8 mouse cellular contexts compared by ENCODE assay signal in genomic region chr11:98942923-98943641, GRCm38 (mm10). TPM values are rescaled to one million over a fixed set of nuclear protein-coding genes. Genes with fewer than 3 reads are reported as not detected.
DNase-seq lines count a peak whose midpoint lies in the region; ATAC-seq lines count a peak whose summit lies in the region.

No protein-coding gene starts in this region.

- H3K27me3 ChIP-seq in intestine, embryonic 15.5 days (replicated peaks): no peaks in the 10 kb centered on the region

- H3K9ac ChIP-seq in intestine, embryonic 15.5 days: peak overlapping the region; percentile 24; the same call in 1 of the 2 replicates

- no peak overlapping the region for H3K4me3 ChIP-seq in intestine, embryonic 15.5 days (replicated peaks)

- H3K9me3 ChIP-seq in intestine, embryonic 15.5 days: no peaks in the 10 kb centered on the region

- 53% methylated on average over 8 of the region's 8 CpGs for WGBS in intestine, embryonic 15.5 days

- intact Hi-C loops in left cerebral cortex, postnatal 36 days (cut with DNase I): no loop called here

- H3K4me1 ChIP-seq in intestine, embryonic 15.5 days (replicated peaks): peaks cover 89% of the 10 kb centered on the region

- H3K27ac ChIP-seq in intestine, embryonic 15.5 days: peak overlapping the region; percentile 96

- no peaks in the 10 kb centered on the region for H3K36me3 ChIP-seq in intestine, embryonic 15.5 days

- ATAC-seq in granulocyte monocyte progenitor cell, adult 5-6 weeks (replicated peaks; ENCODE audit: poor library complexity, severe bottlenecking): peak; percentile 21
- ATAC-seq in intestine, embryonic 15.5 days: no peak
- peak; percentile 6; the same call in 1 of the 2 replicates for ATAC-seq in neutrophil, adult 5-6 weeks (ENCODE audit: extremely low read depth, insufficient number of reproducible peaks, low FRiP score, poor library complexity, severe bottlenecking)

- DNase-seq in cerebellum, adult 9-11 months: peak; percentile 57
- no peak for DNase-seq in cerebellum, adult 11 months
- DNase-seq in adrenal gland, adult 2 months: peak; percentile 69
- DNase-seq in lung, adult 18-20 months: peak; percentile 72 to 83
- no peak for DNase-seq in left cerebral cortex, postnatal 36 days (ENCODE audit: low spot score in 2 of 2)

- peak overlapping the region; percentile 78 for H3K4me2 ChIP-seq in intestine, embryonic 15.5 days (replicated peaks)

RNA-seq across cellular contexts. Expression of gene Rara, which starts 15.5 kb away (rescaled TPM):
- 10 to 100 TPM; 17.0 to 30.8 TPM for total RNA-seq in adrenal gland, adult 2 months (2021)
- 43.7 and 44.9 TPM in 2 replicates for polyA plus RNA-seq in adrenal gland, adult 2 months (2012; rRNA removed)
- 3.8 and 8.8 TPM in 2 replicates for total RNA-seq in granulocyte monocyte progenitor cell, adult 5-6 weeks (2014; fragmentation: Nextera tagmentation)
- 1.9 and 3.1 TPM in 2 replicates for total RNA-seq in granulocyte monocyte progenitor cell, adult 5-6 weeks (2017)
- 30.7 and 31.5 TPM in 2 replicates for polyA plus RNA-seq in intestine, embryonic 15.5 days (2015; fragmentation: Nextera tagmentation; extraction: Ambion mirVana)
- 131 and 135 TPM in 2 replicates for total RNA-seq in neutrophil, adult 5-6 weeks (2017)
- 10 to 100 TPM; 10.5 to 11.6 TPM for total RNA-seq in left cerebral cortex, postnatal 36 days (2021)

RNA-seq across cellular contexts. Expression of gene Cdc6, which starts 35.5 kb away (rescaled TPM):
- total RNA-seq in adrenal gland, adult 2 months (2021): under 1 TPM; 0.48 to 0.86 TPM
- 0.07 and 0.08 TPM in 2 replicates for polyA plus RNA-seq in adrenal gland, adult 2 months (2012; rRNA removed)
- 47.8 and 58.8 TPM in 2 replicates for total RNA-seq in granulocyte monocyte progenitor cell, adult 5-6 weeks (2014; fragmentation: Nextera tagmentation)
- 30.3 and 43.5 TPM in 2 replicates for total RNA-seq in granulocyte monocyte progenitor cell, adult 5-6 weeks (2017)
- 24.0 and 26.7 TPM in 2 replicates for polyA plus RNA-seq in intestine, embryonic 15.5 days (2015; fragmentation: Nextera tagmentation; extraction: Ambion mirVana)
- 2.0 and 2.2 TPM in 2 replicates for total RNA-seq in neutrophil, adult 5-6 weeks (2017)
- under 1 TPM; 0.39 to 0.47 TPM for total RNA-seq in left cerebral cortex, postnatal 36 days (2021)

RNA-seq across cellular contexts. Expression of gene Gjd3, which starts 39.7 kb away (rescaled TPM):
- total RNA-seq in adrenal gland, adult 2 months (2021): not detected
- polyA plus RNA-seq in adrenal gland, adult 2 months (2012; rRNA removed): 1.1 and 1.2 TPM in 2 replicates
- total RNA-seq in granulocyte monocyte progenitor cell, adult 5-6 weeks (2014; fragmentation: Nextera tagmentation): not detected in 2 replicates
- 1.8 TPM in 1 of 2 replicates, not detected in the other for total RNA-seq in granulocyte monocyte progenitor cell, adult 5-6 weeks (2017)
- polyA plus RNA-seq in intestine, embryonic 15.5 days (2015; fragmentation: Nextera tagmentation; extraction: Ambion mirVana): 0.20 and 0.35 TPM in 2 replicates
- not detected in 2 replicates for total RNA-seq in neutrophil, adult 5-6 weeks (2017)
- 1 to 10 TPM; 2.0 TPM for total RNA-seq in left cerebral cortex, postnatal 36 days (2021)

Comparison
In these comparisons a context has a peak if more than half of its experiments do, and no peak if none do; other contexts are left out.
1. DNase-seq: peak in cerebellum, adult 9-11 months (single experiment), adrenal gland, adult 2 months (single experiment) and lung, adult 18-20 months (2 of 2); none in cerebellum, adult 11 months (single experiment) and left cerebral cortex, postnatal 36 days (0 of 2).